Mouse (Mus musculus) lung, postnatal 0 days (tissue): ENCODE data around the gene Magi1. TPM values are rescaled to one million over a fixed set of nuclear protein-coding genes. Genes with fewer than 3 reads are reported as not detected.

Experiments
- ATAC-seq: fragments of 200-750 bp; cut with Nextera tagmentation; 2 replicates; pipeline ENCODE4 v1.8.0; 2017; ENCODE audit warnings: moderate library complexity
- DNase-seq: peaks from one replicate; pipeline ENCODE4 v3.0.0-alpha.2; 2016; ENCODE audit warnings: low spot score
- H3K27ac ChIP-seq: fragments of 300-500 bp; sonication (generic); 2 replicates; pipeline ENCODE4 v1.5.1; 2014; ENCODE audit warnings: antibody characterized with exemption, mild to moderate bottlenecking, low read length, mixed read lengths
- H3K27me3 ChIP-seq: fragments of 300-500 bp; sonication (generic); replicated peaks from 2 replicates; pipeline ENCODE4 v1.6.1; 2014; ENCODE audit warnings: low read length, mixed read lengths; ENCODE audit not compliant: insufficient read depth
- H3K36me3 ChIP-seq: fragments of 300-500 bp; sonication (generic); 2 replicates; pipeline ENCODE4 v1.6.1; 2014; ENCODE audit warnings: low read length, mixed read lengths; ENCODE audit not compliant: insufficient read depth
- H3K4me1 ChIP-seq: fragments of 300-500 bp; sonication (generic); 2 replicates; pipeline ENCODE4 v1.6.1; 2014; ENCODE audit warnings: antibody characterized with exemption, low read depth, low read length, mixed read lengths; ENCODE audit not compliant: insufficient read depth
- H3K4me2 ChIP-seq: fragments of 300-500 bp; sonication (generic); replicated peaks from 2 replicates; pipeline ENCODE4 v1.6.1; 2014; ENCODE audit warnings: low read depth, mild to moderate bottlenecking, low read length, moderate library complexity, mixed read lengths
- H3K4me3 ChIP-seq: fragments of 300-500 bp; sonication (generic); 2 replicates; pipeline ENCODE4 v1.5.1; 2014; ENCODE audit warnings: low read depth, low read length
- H3K9ac ChIP-seq: fragments of 300-500 bp; sonication (generic); replicated peaks from 2 replicates; pipeline ENCODE4 v1.6.1; 2014; ENCODE audit warnings: low read depth, mild to moderate bottlenecking
- H3K9me3 ChIP-seq: fragments of 300-500 bp; sonication (generic); 2 replicates; pipeline ENCODE4 v1.6.1; 2016; ENCODE audit warnings: low read length, mixed read lengths
- CTCF ChIP-seq: IDR thresholded peaks from 2 replicates; pipeline ENCODE4 v1.5.1; 2016; ENCODE audit warnings: antibody characterized with exemption, mild to moderate bottlenecking
- EP300 ChIP-seq: IDR thresholded peaks from 2 replicates; pipeline ENCODE4 v1.6.1; 2016; ENCODE audit warnings: antibody characterized with exemption, mild to moderate bottlenecking, control low read depth
- WGBS: fragments of 180-500 bp; shearing (Covaris S2); extraction: QIAGEN DNeasy Blood & Tissue Kit; methylation state at CpG from one replicate; pipeline ENCODE4 v1.1.7; 2014; 5-methylcytosine and 5-hydroxymethylcytosine counted together
- polyA plus RNA-seq: library from polyadenylated mRNA; unstranded; fragments of >200 nt; fragmentation: Nextera tagmentation; extraction: Ambion mirVana; gene quantifications from 2 replicates; pipeline ENCODE4 v1.2.1, GENCODE M21; 2015

The Magi1 gene
- polyA plus RNA-seq, 1 experiment from 2014 or later, result 10.7 TPM

GRCm38 (mm10) chr6:93873536-93873935, 410.2 kb downstream of the Magi1 start:
- Histone ChIP-seq H3K27ac (no peak overlapping the region), H3K4me3 (no peak overlapping the region), H3K9ac (no peak overlapping the region), H3K9me3 (no peaks in the 10 kb centered on the region), H3K36me3 (no peaks in the 10 kb centered on the region), H3K4me1 (0 out of 2 replicates have a peak, but pooled peaks cover 2% of the 10 kb centered on the region), H3K4me2 (no peak overlapping the region), H3K27me3 (no peaks in the 10 kb centered on the region)
- DNase-seq (no peak), ATAC-seq (no peak)
- 70% methylated on average over 1 of the region's 1 CpGs for WGBS
- no peak for TF ChIP-seq EP300
- no peak for TF ChIP-seq CTCF

GRCm38 (mm10) chr6:93871516-93871915, 412.2 kb downstream of the Magi1 start:
- no peak overlapping the region for H3K27ac ChIP-seq
- DNase-seq (no peak), ATAC-seq (no peak)
- WGBS, result 59% methylated on average over 4 of the region's 4 CpGs
- no peaks in the 10 kb centered on the region for H3K9me3 ChIP-seq
- H3K36me3 ChIP-seq, result no peaks in the 10 kb centered on the region
- TF ChIP-seq EP300 (no peak), CTCF (no peak)
- H3K9ac ChIP-seq, result no peak overlapping the region
- no peaks in the 10 kb centered on the region for H3K27me3 ChIP-seq
- no peaks in the 10 kb centered on the region for H3K4me1 ChIP-seq
- no peak overlapping the region for H3K4me2 ChIP-seq
- H3K4me3 ChIP-seq, result no peak overlapping the region

GRCm38 (mm10) chr6:93870023-93870422, 413.7 kb downstream of the Magi1 start:
- H3K36me3 ChIP-seq, result no peaks in the 10 kb centered on the region
- WGBS, result 55% methylated on average over 5 of the region's 5 CpGs
- no peak for ATAC-seq

GRCm38 (mm10) chr6:93862263-93862662, 421.5 kb downstream of the Magi1 start:
- WGBS, result 89% methylated on average over 5 of the region's 5 CpGs
- H3K4me3 ChIP-seq, result no peak overlapping the region
- ATAC-seq, result no peak

More at GRCm38 (mm10) chr6:93870023-93870422, 413.7 kb downstream of the Magi1 start:
- Histone ChIP-seq H3K27me3 (no peaks in the 10 kb centered on the region), H3K4me2 (no peak overlapping the region), H3K4me3 (no peak overlapping the region), H3K27ac (no peak overlapping the region), H3K4me1 (no peaks in the 10 kb centered on the region), H3K9me3 (no peaks in the 10 kb centered on the region), H3K9ac (no peak overlapping the region)
- TF ChIP-seq EP300, result no peak
- TF ChIP-seq CTCF, result no peak
- no peak for DNase-seq

GRCm38 (mm10) chr6:93856783-93857182, 426.9 kb downstream of the Magi1 start:
- Histone ChIP-seq H3K4me3 (no peak overlapping the region), H3K27me3 (no peaks in the 10 kb centered on the region), H3K27ac (no peak overlapping the region), H3K9ac (no peak overlapping the region), H3K36me3 (no peaks in the 10 kb centered on the region), H3K4me2 (no peak overlapping the region), H3K9me3 (no peaks in the 10 kb centered on the region), H3K4me1 (no peaks in the 10 kb centered on the region)
- no peak for TF ChIP-seq CTCF
- TF ChIP-seq EP300, result no peak
- no peak for ATAC-seq
- DNase-seq, result no peak
- 38% methylated on average over 1 of the region's 1 CpGs for WGBS

More at GRCm38 (mm10) chr6:93862263-93862662, 421.5 kb downstream of the Magi1 start:
- Histone ChIP-seq H3K27me3 (no peaks in the 10 kb centered on the region), H3K4me2 (no peak overlapping the region), H3K36me3 (no peaks in the 10 kb centered on the region), H3K9me3 (no peaks in the 10 kb centered on the region), H3K9ac (no peak overlapping the region), H3K4me1 (no peaks in the 10 kb centered on the region), H3K27ac (no peak overlapping the region)
- no peak for TF ChIP-seq EP300
- TF ChIP-seq CTCF, result no peak
- no peak for DNase-seq

- Histone ChIP-seq H3K9ac (no peak overlapping the region), H3K27ac (no peak overlapping the region), H3K27me3 (no peaks in the 10 kb centered on the region), H3K4me1 (no peaks in the 10 kb centered on the region), H3K4me3 (no peak overlapping the region), H3K9me3 (no peaks in the 10 kb centered on the region), H3K4me2 (no peak overlapping the region), H3K36me3 (no peaks in the 10 kb centered on the region)
- ATAC-seq (peak; percentile 25; the same call in 1 of the 2 replicates), DNase-seq (no peak)
- TF ChIP-seq CTCF, result no peak
- no peak for TF ChIP-seq EP300
- WGBS, result 33% methylated on average over 8 of the region's 8 CpGs
Observed at GRCm38 (mm10) chr6:93855806-93856641, 427.7 kb downstream of the Magi1 start.
